Mouse (Mus musculus) limb, embryonic 12.5 days (tissue): ENCODE data around the gene Stk11ip. TPM values are rescaled to one million over a fixed set of nuclear protein-coding genes. Genes with fewer than 3 reads are reported as not detected.

Experiments used
- ATAC-seq: fragments of 200-750 bp; cut with Nextera tagmentation; 2 replicates; pipeline ENCODE4 v1.8.0; 2017; ENCODE audit warnings: low read depth, moderate TSS enrichment; ENCODE audit not compliant: insufficient number of reproducible peaks, insufficient read depth, low FRiP score, low TSS enrichment
- H3K27ac ChIP-seq: fragments of 300-500 bp; sonication (generic); 2 replicates; pipeline ENCODE4 v1.5.1; 2016; ENCODE audit warnings: mild to moderate bottlenecking, moderate library complexity
- H3K27me3 ChIP-seq: fragments of 300-500 bp; sonication (generic); 2 replicates; pipeline ENCODE4 v1.6.1; 2016; ENCODE audit warnings: mild to moderate bottlenecking, moderate library complexity
- H3K36me3 ChIP-seq: fragments of 300-500 bp; sonication (generic); 2 replicates; pipeline ENCODE4 v1.6.1; 2016; ENCODE audit warnings: mild to moderate bottlenecking, moderate library complexity
- H3K4me1 ChIP-seq: fragments of 300-500 bp; sonication (generic); replicated peaks from 2 replicates; pipeline ENCODE4 v1.6.1; 2016
- H3K4me2 ChIP-seq: fragments of 300-500 bp; sonication (generic); 2 replicates; pipeline ENCODE4 v1.6.1; 2016; ENCODE audit warnings: mild to moderate bottlenecking, moderate library complexity
- H3K4me3 ChIP-seq: fragments of 300-500 bp; sonication (generic); replicated peaks from 2 replicates; pipeline ENCODE4 v1.5.1; 2016; ENCODE audit warnings: mild to moderate bottlenecking
- H3K9ac ChIP-seq: fragments of 300-500 bp; sonication (generic); replicated peaks from 2 replicates; pipeline ENCODE4 v1.6.1; 2016; ENCODE audit warnings: mild to moderate bottlenecking, moderate library complexity
- H3K9me3 ChIP-seq: fragments of 300-500 bp; sonication (generic); 2 replicates; pipeline ENCODE4 v1.6.1; 2016; ENCODE audit warnings: mild to moderate bottlenecking, moderate library complexity
- WGBS: fragments of 180-500 bp; shearing (Covaris S2); methylation state at CpG from one replicate; pipeline ENCODE4 v1.1.7; 2016; 5-methylcytosine and 5-hydroxymethylcytosine counted together
- polyA plus RNA-seq: library from polyadenylated mRNA; unstranded; fragments of >200 nt; fragmentation: Nextera tagmentation; extraction: Ambion mirVana; gene quantifications from 2 replicates; pipeline ENCODE4 v1.2.1, GENCODE M21; 2016

Gene Stk11ip
- polyA plus RNA-seq, 1 experiment from 2014 or later, result 29.3 TPM

DNA sequence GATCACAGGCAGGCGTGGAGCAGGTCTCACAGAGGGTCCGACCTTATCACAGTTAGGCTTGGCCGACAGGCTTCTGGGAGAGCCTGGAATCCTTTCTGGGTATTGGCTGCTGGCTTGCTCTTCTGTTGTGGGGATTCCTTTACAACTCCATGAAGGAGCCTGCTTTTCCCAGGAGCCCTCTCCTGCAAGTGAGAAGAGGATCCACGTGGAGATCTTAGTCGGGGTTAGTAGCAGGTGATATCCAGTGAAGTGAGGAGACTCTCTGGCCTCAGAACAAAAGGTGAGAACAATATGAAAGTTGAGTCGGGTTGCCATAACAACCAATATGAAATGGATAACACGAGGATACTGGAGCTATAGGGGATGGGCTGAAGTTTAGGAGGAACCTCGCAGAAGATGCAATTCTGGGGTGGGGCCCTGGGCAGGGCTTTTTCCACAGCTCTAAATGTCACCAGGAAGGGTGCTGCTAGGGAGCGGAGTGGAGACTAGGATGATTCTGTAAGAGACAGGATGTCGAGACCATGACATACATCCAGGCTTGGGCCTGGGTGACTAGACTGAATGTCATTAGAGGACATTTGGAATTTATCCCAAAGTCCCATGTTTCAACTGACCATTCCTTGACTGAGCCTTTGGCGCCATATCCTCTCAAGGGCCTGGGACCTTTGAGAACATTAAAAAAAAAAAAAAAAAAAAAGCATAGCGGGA lies 39.0 kb downstream of the Stk11ip start:
- no peak overlapping the region for H3K4me3 ChIP-seq
- H3K4me2 ChIP-seq, result no peak overlapping the region

DNA sequence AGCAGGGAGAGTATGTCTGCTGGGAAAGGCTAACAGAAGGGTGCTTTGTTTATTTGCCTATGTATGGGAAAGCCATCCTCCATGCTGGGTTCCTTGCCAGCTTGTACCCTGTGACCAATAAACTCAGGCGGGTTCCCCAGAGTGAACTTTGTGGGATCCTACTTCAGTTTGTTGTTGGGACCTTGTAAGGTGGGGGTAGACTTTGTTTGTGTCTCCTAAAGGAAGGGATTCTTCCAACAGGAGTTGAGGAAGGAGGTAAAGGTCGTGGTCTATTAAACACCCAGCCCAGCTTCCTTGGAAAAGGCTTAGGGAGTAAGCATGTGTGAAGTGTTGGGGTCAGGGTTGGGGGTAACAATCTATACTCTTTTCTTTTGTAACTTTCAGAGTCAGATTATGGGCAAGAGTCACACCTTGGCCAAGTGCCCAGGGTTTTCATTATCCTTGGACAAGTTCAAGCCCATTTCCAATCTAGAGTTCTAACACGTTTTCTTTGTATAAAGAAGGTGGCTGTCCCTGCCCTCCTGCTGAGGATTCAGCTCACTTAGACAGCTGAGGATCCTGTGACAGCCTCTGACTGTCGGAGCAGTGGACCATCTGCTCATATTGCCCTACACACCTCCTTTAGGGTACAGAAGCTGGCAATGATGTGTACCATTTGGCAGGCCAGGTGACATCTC lies 40.0 kb downstream of the Stk11ip start:
- Histone ChIP-seq H3K27ac (no peak overlapping the region), H3K4me2 (no peak overlapping the region), H3K9ac (no peak overlapping the region), H3K27me3 (0 out of 2 replicates have a peak, but pooled peaks cover 6% of the 10 kb centered on the region), H3K36me3 (peaks cover 25% of the 10 kb centered on the region), H3K9me3 (peaks cover 7% of the 10 kb centered on the region; the same call in 1 of the 2 replicates), H3K4me1 (peaks cover 13% of the 10 kb centered on the region), H3K4me3 (no peak overlapping the region)
- no peak for ATAC-seq
- WGBS, result 53% methylated on average over 4 of the region's 4 CpGs

More for the DNA sequence above, 39.0 kb downstream of the Stk11ip start:
- Histone ChIP-seq H3K27me3 (0 out of 2 replicates have a peak, but pooled peaks cover 6% of the 10 kb centered on the region), H3K27ac (0 out of 2 replicates have a peak overlapping the region, but pooled peaks have one; percentile 20), H3K36me3 (peaks cover 33% of the 10 kb centered on the region), H3K4me1 (peaks cover 13% of the 10 kb centered on the region), H3K9ac (0 out of 2 replicates have a peak overlapping the region, but pooled peaks have one; percentile 23), H3K9me3 (peaks cover 7% of the 10 kb centered on the region; the same call in 1 of the 2 replicates)
- no peak for ATAC-seq
- WGBS, result 82% methylated on average over 12 of the region's 12 CpGs

DNA sequence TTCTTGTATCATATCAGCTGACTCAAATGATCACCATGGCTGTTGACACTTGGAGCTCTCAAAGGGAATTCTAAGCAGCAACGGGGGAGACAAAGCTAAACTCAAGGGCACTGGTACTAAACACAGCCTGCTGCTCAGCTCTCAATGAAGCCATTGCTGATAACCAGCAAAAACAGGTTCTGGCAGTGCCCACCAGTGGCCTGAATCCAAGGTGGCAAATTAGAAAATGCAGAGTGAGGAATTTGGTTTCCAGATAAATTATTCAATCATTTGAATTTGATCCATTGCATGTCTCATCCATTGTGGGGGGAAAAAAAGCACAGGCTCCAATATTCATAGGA lies 40.5 kb downstream of the Stk11ip start:
- H3K4me2 ChIP-seq, result no peak overlapping the region

DNA sequence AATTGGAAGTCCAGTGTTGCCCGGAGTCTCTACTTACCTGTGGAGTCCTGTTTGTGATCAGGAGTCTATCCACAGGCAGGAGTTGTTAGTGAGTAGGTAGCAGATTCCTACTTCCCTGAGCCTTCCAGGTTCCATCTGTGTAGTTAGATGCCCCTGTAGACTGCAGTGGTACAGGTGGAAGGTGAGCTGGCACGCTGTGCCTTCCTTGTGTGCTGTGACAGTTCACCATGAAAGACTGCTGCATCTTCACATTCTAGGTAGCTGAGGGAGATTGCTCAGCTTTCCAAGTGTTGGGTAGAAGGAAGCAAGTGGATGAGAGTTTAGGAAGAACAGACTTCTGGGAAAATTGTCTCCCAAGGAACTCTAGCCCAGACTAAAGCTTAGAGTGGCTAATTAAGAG lies 42.8 kb downstream of the Stk11ip start:
- Histone ChIP-seq H3K27ac (no peak overlapping the region), H3K27me3 (no peaks in the 10 kb centered on the region; the same call in 1 of the 2 replicates), H3K4me1 (peaks cover 8% of the 10 kb centered on the region), H3K9ac (no peak overlapping the region), H3K4me2 (no peak overlapping the region), H3K9me3 (peaks cover 7% of the 10 kb centered on the region; the same call in 1 of the 2 replicates), H3K4me3 (no peak overlapping the region), H3K36me3 (no peaks in the 10 kb centered on the region)
- no peak for ATAC-seq
- 89% methylated on average over 2 of the region's 2 CpGs for WGBS

More for the DNA sequence above, 40.5 kb downstream of the Stk11ip start:
- 74% methylated on average over 1 of the region's 1 CpGs for WGBS
- Histone ChIP-seq H3K4me3 (no peak overlapping the region), H3K27me3 (0 out of 2 replicates have a peak, but pooled peaks cover under 1% of the 10 kb centered on the region), H3K27ac (no peak overlapping the region), H3K4me1 (peaks cover 13% of the 10 kb centered on the region), H3K9me3 (peaks cover 7% of the 10 kb centered on the region; the same call in 1 of the 2 replicates), H3K9ac (no peak overlapping the region), H3K36me3 (peaks cover 20% of the 10 kb centered on the region)
- ATAC-seq, result no peak

DNA sequence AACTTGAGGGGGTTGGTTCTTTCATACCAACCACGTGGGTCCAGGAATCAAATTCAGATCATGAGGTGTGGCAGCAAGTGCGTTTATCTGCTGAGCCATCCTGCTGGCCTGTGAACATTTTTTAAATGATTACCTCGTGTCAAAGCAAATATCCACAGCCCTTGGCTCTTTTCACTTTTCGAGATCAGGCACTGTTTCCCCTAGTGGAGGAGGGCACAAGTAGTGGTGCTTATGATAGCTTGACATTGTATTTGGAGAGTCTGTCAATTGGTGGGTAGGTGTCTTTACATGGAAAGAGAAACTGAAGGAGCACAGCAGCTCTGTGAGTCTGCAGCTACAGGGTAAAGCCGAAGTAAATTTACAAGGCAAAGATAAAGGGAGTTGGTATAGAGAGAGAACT lies 43.6 kb downstream of the Stk11ip start:
- Histone ChIP-seq H3K9me3 (peaks cover 7% of the 10 kb centered on the region; the same call in 1 of the 2 replicates), H3K36me3 (no peaks in the 10 kb centered on the region), H3K9ac (no peak overlapping the region), H3K4me3 (no peak overlapping the region), H3K4me1 (0 out of 2 replicates have a peak, but pooled peaks cover 2% of the 10 kb centered on the region), H3K27me3 (no peaks in the 10 kb centered on the region; the same call in 1 of the 2 replicates), H3K27ac (no peak overlapping the region), H3K4me2 (no peak overlapping the region)
- no peak for ATAC-seq
- 70% methylated on average over 5 of the region's 5 CpGs for WGBS

DNA sequence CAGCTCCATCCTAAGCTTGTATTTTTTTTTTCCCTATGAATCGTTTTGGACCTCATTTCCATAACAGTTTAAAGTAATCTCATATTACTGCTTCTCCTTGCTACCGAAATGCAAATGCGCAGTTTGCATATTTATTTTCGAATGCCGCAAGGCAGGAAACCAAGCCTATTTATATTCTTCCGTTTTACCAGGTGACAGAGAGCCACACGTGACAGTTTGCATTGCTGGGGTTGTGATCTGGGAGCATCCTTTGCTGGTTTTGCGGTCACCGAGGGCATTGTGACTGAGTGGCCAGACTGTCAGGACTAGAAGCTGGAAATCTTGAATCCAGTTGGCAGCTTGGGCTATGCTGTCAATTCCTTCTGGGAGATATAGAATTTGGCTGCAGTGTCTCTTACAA lies 44.3 kb downstream of the Stk11ip start:
- Histone ChIP-seq H3K4me2 (no peak overlapping the region), H3K27me3 (no peaks in the 10 kb centered on the region; the same call in 1 of the 2 replicates), H3K36me3 (no peaks in the 10 kb centered on the region), H3K9me3 (peaks cover 7% of the 10 kb centered on the region; the same call in 1 of the 2 replicates), H3K27ac (no peak overlapping the region), H3K4me1 (no peaks in the 10 kb centered on the region), H3K9ac (no peak overlapping the region), H3K4me3 (no peak overlapping the region)
- 73% methylated on average over 9 of the region's 9 CpGs for WGBS
- ATAC-seq, result no peak

DNA sequence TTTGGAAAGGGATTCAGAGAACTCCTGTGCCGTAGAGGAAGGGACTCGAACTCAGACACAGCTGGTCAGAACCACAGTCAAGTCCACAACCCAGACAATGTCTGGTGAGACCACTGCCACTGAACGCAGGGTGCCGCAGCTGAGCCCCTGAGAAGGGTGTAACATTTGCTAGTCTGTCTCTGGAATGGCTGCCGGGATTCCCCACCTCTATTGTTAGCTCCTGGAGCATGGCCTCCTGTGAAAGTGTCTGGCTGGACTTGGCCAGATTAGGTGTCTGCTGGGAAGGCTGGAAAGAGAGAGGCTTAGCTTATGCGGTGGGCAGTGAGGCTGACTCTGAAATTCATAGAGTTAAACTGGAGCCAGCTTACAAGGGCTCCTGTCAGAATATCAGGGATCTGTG lies 49.1 kb downstream of the Stk11ip start:
- H3K4me3 ChIP-seq, result no peak overlapping the region
- no peak overlapping the region for H3K9ac ChIP-seq
- no peaks in the 10 kb centered on the region for H3K9me3 ChIP-seq
- H3K4me2 ChIP-seq, result no peak overlapping the region
- ATAC-seq, result no peak
- no peaks in the 10 kb centered on the region for H3K4me1 ChIP-seq
- no peaks in the 10 kb centered on the region; the same call in 1 of the 2 replicates for H3K27me3 ChIP-seq
- H3K36me3 ChIP-seq, result no peaks in the 10 kb centered on the region
- WGBS, result 69% methylated on average over 6 of the region's 6 CpGs
- H3K27ac ChIP-seq, result no peak overlapping the region

DNA sequence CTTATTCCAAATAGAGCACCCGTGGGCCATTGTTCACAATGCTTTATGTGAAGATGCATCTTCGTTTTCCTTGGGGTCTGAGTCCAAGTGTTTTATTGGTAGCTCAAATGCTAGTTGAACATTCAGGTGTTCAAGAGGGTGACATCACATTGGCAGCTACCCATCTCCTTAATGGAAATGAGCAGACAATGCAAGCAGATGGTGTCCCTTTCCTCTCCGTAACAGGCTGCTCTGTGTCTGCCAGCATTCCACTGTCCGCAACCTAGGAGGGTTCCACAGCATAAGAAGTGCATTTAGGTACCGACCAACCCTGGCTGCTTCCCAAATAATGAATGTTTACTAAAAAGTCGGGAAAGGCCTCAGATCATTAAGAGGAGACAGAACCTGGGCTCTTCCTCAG lies 51.4 kb downstream of the Stk11ip start:
- no peak overlapping the region for H3K9ac ChIP-seq
- H3K4me1 ChIP-seq, result no peaks in the 10 kb centered on the region
- no peak overlapping the region for H3K27ac ChIP-seq
- ATAC-seq, result no peak
- WGBS, result 86% methylated on average over 6 of the region's 6 CpGs
- H3K36me3 ChIP-seq, result no peaks in the 10 kb centered on the region
- no peaks in the 10 kb centered on the region for H3K9me3 ChIP-seq
- no peak overlapping the region for H3K4me3 ChIP-seq
- H3K27me3 ChIP-seq, result no peaks in the 10 kb centered on the region; the same call in 1 of the 2 replicates
- H3K4me2 ChIP-seq, result no peak overlapping the region

DNA sequence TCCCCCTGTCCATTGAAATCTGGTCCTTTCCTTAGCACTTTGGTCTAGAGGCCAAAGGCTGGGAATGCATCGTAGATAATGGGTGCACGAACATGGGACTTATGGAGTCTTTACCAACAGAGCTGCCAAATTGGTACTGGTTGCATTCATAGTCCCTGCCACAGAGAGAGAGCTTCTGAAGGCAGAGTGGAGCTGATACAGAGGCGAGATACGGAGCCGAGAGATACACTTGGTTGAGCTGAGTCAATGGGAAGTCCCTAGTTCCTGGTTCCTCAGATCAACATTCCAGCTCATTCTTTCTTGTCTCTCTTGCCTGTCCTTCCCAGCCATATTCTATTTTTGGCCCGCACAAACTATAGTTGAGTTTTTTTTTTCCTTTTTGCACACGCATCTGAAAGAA lies 52.4 kb downstream of the Stk11ip start:
- Histone ChIP-seq H3K9me3 (no peaks in the 10 kb centered on the region), H3K4me1 (no peaks in the 10 kb centered on the region), H3K4me2 (no peak overlapping the region), H3K27me3 (no peaks in the 10 kb centered on the region), H3K36me3 (no peaks in the 10 kb centered on the region), H3K4me3 (no peak overlapping the region), H3K27ac (no peak overlapping the region), H3K9ac (no peak overlapping the region)
- WGBS, result 89% methylated on average over 7 of the region's 7 CpGs
- no peak for ATAC-seq

DNA sequence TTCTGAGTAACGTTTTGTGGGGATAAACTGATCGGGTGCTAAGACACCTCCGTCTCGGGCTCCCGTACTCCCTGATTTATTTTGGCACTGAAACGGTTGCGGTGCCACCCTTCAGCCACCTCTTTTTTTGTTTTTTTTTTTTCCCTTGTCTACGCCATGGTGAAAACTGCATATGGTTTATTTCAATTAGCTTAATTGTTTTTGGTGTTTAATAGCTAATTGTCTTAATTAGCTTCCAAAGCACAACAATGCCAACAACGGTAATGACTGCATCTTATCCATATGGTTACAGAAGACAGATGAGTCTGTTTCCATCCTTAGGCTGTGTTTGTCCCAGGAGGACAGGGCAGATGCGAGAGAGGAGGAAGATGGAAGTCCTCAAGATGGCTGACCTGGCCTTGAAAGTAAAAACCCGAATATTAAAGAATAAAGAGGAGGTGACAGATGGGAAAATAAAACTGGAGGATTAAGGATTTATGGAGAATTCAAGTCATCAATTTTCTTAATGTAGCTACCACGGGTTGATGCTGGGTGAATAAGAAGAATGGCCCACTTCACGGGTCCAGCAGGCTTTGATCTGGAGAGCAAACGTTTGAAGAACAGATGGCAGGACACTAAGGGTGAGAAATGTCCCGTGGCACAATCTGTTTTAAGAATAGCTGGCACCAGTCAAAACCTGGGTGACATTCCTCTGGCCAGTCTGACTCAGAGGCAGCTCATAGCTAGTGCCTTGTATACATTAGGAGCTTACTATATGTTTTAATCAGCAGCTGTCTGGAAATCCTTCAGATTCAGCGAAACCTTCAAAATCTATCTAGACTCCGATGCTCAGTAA lies 53.4 kb downstream of the Stk11ip start:
- H3K4me3 ChIP-seq, result no peak overlapping the region
- ATAC-seq, result no peak
- H3K4me2 ChIP-seq, result no peak overlapping the region
- no peak overlapping the region for H3K9ac ChIP-seq
- H3K36me3 ChIP-seq, result no peaks in the 10 kb centered on the region
- no peaks in the 10 kb centered on the region for H3K9me3 ChIP-seq
- WGBS, result 67% methylated on average over 17 of the region's 17 CpGs
- no peak overlapping the region for H3K27ac ChIP-seq
- no peaks in the 10 kb centered on the region for H3K27me3 ChIP-seq
- no peaks in the 10 kb centered on the region for H3K4me1 ChIP-seq
